Mouse (Mus musculus): ENCODE measurements around the gene Cd24a.

- TF ChIP-seq GATA1 (IDR thresholded peaks at IDR 0.05; ENCODE audit: low read length) (no peak), TAL1 (IDR thresholded peaks at IDR 0.05; ENCODE audit: low read length) (no peak)
Measured at GRCm38 (mm10) chr10:43538831-43539230, 39.3 kb upstream of the Cd24a start.
